Mouse (Mus musculus): ENCODE measurements around the gene Rftn1.

DNA sequence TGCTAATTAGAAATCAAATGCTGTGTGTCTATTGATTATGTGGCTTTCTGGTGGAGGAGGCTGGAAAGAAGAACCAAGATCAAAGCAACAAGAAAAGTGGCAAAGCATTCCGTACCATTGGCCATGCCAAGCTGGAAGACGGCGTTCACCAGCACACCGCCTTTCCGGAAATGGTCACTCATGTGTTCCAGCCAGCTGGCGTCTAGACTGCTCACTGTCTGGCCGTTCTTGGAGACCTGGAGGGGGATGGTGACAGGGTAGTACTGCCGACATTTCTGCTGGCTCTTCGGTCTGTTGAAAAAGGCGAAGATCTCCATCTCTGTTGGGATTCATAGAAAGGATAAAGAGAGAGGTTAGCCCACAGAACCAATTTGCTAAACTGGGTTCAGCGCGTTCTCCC is 143.3 kb downstream of the Rftn1 start:
- no peak for TF ChIP-seq CTCF (IDR thresholded peaks at IDR 0.05)
- TF ChIP-seq EP300 (IDR thresholded peaks at IDR 0.05; ENCODE audit: insufficient read depth, low read depth, low read length), result no peak
- no peak for TF ChIP-seq POLR2A (IDR thresholded peaks at IDR 0.05; ENCODE audit: insufficient read depth, low read depth, low read length)
